Mouse (Mus musculus) heart, embryonic 12.5 days (tissue): Measurements from ENCODE around the gene 4930402F06Rik. TPM values are rescaled to one million over a fixed set of nuclear protein-coding genes. Genes with fewer than 3 reads are reported as not detected.
A peak's percentile ranks its signal among the peaks of the same experiment; 100 is the strongest.

ENCODE experiments used
- ATAC-seq: fragments of 200-750 bp; cut with Nextera tagmentation; 2 replicates; pipeline ENCODE4 v1.8.0; 2017; ENCODE audit warnings: moderate TSS enrichment, moderate library complexity; ENCODE audit not compliant: insufficient number of reproducible peaks, low FRiP score
- H3K27ac ChIP-seq: fragments of 300-500 bp; sonication (generic); 2 replicates; pipeline ENCODE4 v1.5.1; 2016; ENCODE audit warnings: mild to moderate bottlenecking, moderate library complexity; ENCODE audit not compliant: poor library complexity, severe bottlenecking
- H3K27me3 ChIP-seq: fragments of 300-500 bp; sonication (generic); replicated peaks from 2 replicates; pipeline ENCODE4 v1.6.1; 2016; ENCODE audit warnings: mild to moderate bottlenecking, moderate library complexity
- H3K36me3 ChIP-seq: fragments of 300-500 bp; sonication (generic); 2 replicates; pipeline ENCODE4 v1.6.1; 2016; ENCODE audit warnings: mild to moderate bottlenecking, moderate library complexity
- H3K4me1 ChIP-seq: fragments of 300-500 bp; sonication (generic); replicated peaks from 2 replicates; pipeline ENCODE4 v1.6.1; 2016; ENCODE audit warnings: mild to moderate bottlenecking
- H3K4me2 ChIP-seq: fragments of 300-500 bp; sonication (generic); 2 replicates; pipeline ENCODE4 v1.6.1; 2016; ENCODE audit warnings: mild to moderate bottlenecking, moderate library complexity
- H3K4me3 ChIP-seq: fragments of 300-500 bp; sonication (generic); 2 replicates; pipeline ENCODE4 v1.5.1; 2016; ENCODE audit warnings: mild to moderate bottlenecking
- H3K9ac ChIP-seq: fragments of 300-500 bp; sonication (generic); 2 replicates; pipeline ENCODE4 v1.6.1; 2016; ENCODE audit warnings: mild to moderate bottlenecking, moderate library complexity
- H3K9me3 ChIP-seq: fragments of 300-500 bp; sonication (generic); replicated peaks from 2 replicates; pipeline ENCODE4 v1.6.1; 2016; ENCODE audit warnings: mild to moderate bottlenecking, moderate library complexity
- WGBS: fragments of 180-500 bp; shearing (Covaris S2); methylation state at CpG from one replicate; pipeline ENCODE4 v1.1.7; 2016; 5-methylcytosine and 5-hydroxymethylcytosine counted together
- polyA plus RNA-seq: library from polyadenylated mRNA; unstranded; fragments of >200 nt; fragmentation: Nextera tagmentation; extraction: Ambion mirVana; gene quantifications from 2 replicates; pipeline ENCODE4 v1.2.1, GENCODE M21; 2016

4930402F06Rik gene
- polyA plus RNA-seq, 1 experiment from 2014 or later: not detected

- 21% methylated on average over 1 of the region's 1 CpGs for WGBS
- peaks cover 8% of the 10 kb centered on the region for H3K9me3 ChIP-seq
- H3K9ac ChIP-seq: no peak overlapping the region
- ATAC-seq: no peak
- H3K36me3 ChIP-seq: peaks cover 39% of the 10 kb centered on the region
- H3K4me2 ChIP-seq: no peak overlapping the region
- H3K4me3 ChIP-seq: no peak overlapping the region
- H3K4me1 ChIP-seq: peaks cover 17% of the 10 kb centered on the region
- no peak overlapping the region for H3K27ac ChIP-seq
- no peaks in the 10 kb centered on the region for H3K27me3 ChIP-seq
Observed at GRCm38 (mm10) chr2:35417231-35417630, 20.3 kb upstream of the 4930402F06Rik start.

GRCm38 (mm10) chr2:35416473-35416872 is 19.5 kb upstream of the 4930402F06Rik start:
- no peak for ATAC-seq
- Histone ChIP-seq H3K4me2 (no peak overlapping the region), H3K4me3 (no peak overlapping the region), H3K27ac (no peak overlapping the region), H3K9ac (no peak overlapping the region), H3K27me3 (no peaks in the 10 kb centered on the region), H3K36me3 (peaks cover 37% of the 10 kb centered on the region), H3K9me3 (peaks cover 8% of the 10 kb centered on the region), H3K4me1 (peaks cover 21% of the 10 kb centered on the region)
- 82% methylated on average over 6 of the region's 6 CpGs for WGBS

- 98% methylated on average over 3 of the region's 3 CpGs for WGBS
- ATAC-seq: no peak
Observed at GRCm38 (mm10) chr2:35412810-35413209, 15.8 kb upstream of the 4930402F06Rik start.

GRCm38 (mm10) chr2:35412246-35412645 is 15.3 kb upstream of the 4930402F06Rik start:
- Histone ChIP-seq H3K4me3 (no peak overlapping the region), H3K27ac (no peak overlapping the region), H3K36me3 (peaks cover 45% of the 10 kb centered on the region), H3K9ac (no peak overlapping the region), H3K9me3 (no peaks in the 10 kb centered on the region), H3K4me2 (no peak overlapping the region), H3K4me1 (peaks cover 42% of the 10 kb centered on the region), H3K27me3 (no peaks in the 10 kb centered on the region)
- ATAC-seq: no peak
- WGBS: 81% methylated on average over 2 of the region's 2 CpGs

More at GRCm38 (mm10) chr2:35412810-35413209, 15.8 kb upstream of the 4930402F06Rik start:
- H3K4me3 ChIP-seq: no peak overlapping the region
- H3K27ac ChIP-seq: peak overlapping the region; percentile 58; the same call in 1 of the 2 replicates
- H3K36me3 ChIP-seq: peaks cover 39% of the 10 kb centered on the region
- H3K4me2 ChIP-seq: no peak overlapping the region
- H3K27me3 ChIP-seq: no peaks in the 10 kb centered on the region
- no peaks in the 10 kb centered on the region for H3K9me3 ChIP-seq
- peaks cover 43% of the 10 kb centered on the region for H3K4me1 ChIP-seq
- H3K9ac ChIP-seq: no peak overlapping the region

GRCm38 (mm10) chr2:35411640-35412190 is 14.7 kb upstream of the 4930402F06Rik start:
- H3K27me3 ChIP-seq: no peaks in the 10 kb centered on the region
- peaks cover 36% of the 10 kb centered on the region for H3K4me1 ChIP-seq
- H3K9me3 ChIP-seq: no peaks in the 10 kb centered on the region
- H3K4me3 ChIP-seq: no peak overlapping the region
- no peak for ATAC-seq
- H3K27ac ChIP-seq: no peak overlapping the region; the same call in 1 of the 2 replicates
- peaks cover 50% of the 10 kb centered on the region for H3K36me3 ChIP-seq
- no peak overlapping the region for H3K4me2 ChIP-seq
- 63% methylated on average over 10 of the region's 10 CpGs for WGBS
- no peak overlapping the region for H3K9ac ChIP-seq

GRCm38 (mm10) chr2:35409466-35409865 is 12.5 kb upstream of the 4930402F06Rik start:
- Histone ChIP-seq H3K4me2 (no peak overlapping the region), H3K27me3 (no peaks in the 10 kb centered on the region), H3K4me1 (peaks cover 36% of the 10 kb centered on the region), H3K27ac (no peak overlapping the region), H3K36me3 (peaks cover 66% of the 10 kb centered on the region), H3K4me3 (no peak overlapping the region), H3K9ac (no peak overlapping the region), H3K9me3 (no peaks in the 10 kb centered on the region)
- 79% methylated on average over 6 of the region's 6 CpGs for WGBS
- ATAC-seq: no peak

GRCm38 (mm10) chr2:35408409-35409110 is 11.6 kb upstream of the 4930402F06Rik start:
- 0 out of 2 replicates have a peak, but pooled peaks have one; percentile 13 for ATAC-seq
- Histone ChIP-seq H3K9ac (no peak overlapping the region), H3K36me3 (peaks cover 72% of the 10 kb centered on the region)

GRCm38 (mm10) chr2:35407878-35408277 is 10.9 kb upstream of the 4930402F06Rik start:
- WGBS: 68% methylated on average over 7 of the region's 7 CpGs
- H3K4me1 ChIP-seq: peaks cover 29% of the 10 kb centered on the region
- no peak overlapping the region for H3K4me3 ChIP-seq
- no peak overlapping the region for H3K27ac ChIP-seq
- ATAC-seq: no peak
- no peak overlapping the region for H3K9ac ChIP-seq
- peaks cover 72% of the 10 kb centered on the region for H3K36me3 ChIP-seq
- no peaks in the 10 kb centered on the region for H3K9me3 ChIP-seq
- H3K27me3 ChIP-seq: no peaks in the 10 kb centered on the region
- H3K4me2 ChIP-seq: no peak overlapping the region

More at GRCm38 (mm10) chr2:35408409-35409110, 11.6 kb upstream of the 4930402F06Rik start:
- no peaks in the 10 kb centered on the region for H3K27me3 ChIP-seq
- H3K27ac ChIP-seq: peak overlapping the region; percentile 55
- H3K4me1 ChIP-seq: peaks cover 32% of the 10 kb centered on the region
- H3K9me3 ChIP-seq: no peaks in the 10 kb centered on the region
- H3K4me3 ChIP-seq: no peak overlapping the region
- 57% methylated on average over 5 of the region's 5 CpGs for WGBS
- no peak overlapping the region for H3K4me2 ChIP-seq

- Histone ChIP-seq H3K27me3 (no peaks in the 10 kb centered on the region), H3K27ac (no peak overlapping the region; the same call in 1 of the 2 replicates), H3K4me3 (no peak overlapping the region), H3K4me1 (peaks cover 29% of the 10 kb centered on the region), H3K4me2 (no peak overlapping the region), H3K36me3 (peaks cover 76% of the 10 kb centered on the region), H3K9me3 (no peaks in the 10 kb centered on the region), H3K9ac (no peak overlapping the region)
- no peak for ATAC-seq
- 86% methylated on average over 6 of the region's 6 CpGs for WGBS
Observed at GRCm38 (mm10) chr2:35407266-35407665, 10.3 kb upstream of the 4930402F06Rik start.

GRCm38 (mm10) chr2:35406611-35407010 is 9.6 kb upstream of the 4930402F06Rik start:
- no peak overlapping the region for H3K9ac ChIP-seq
- 65% methylated on average over 1 of the region's 1 CpGs for WGBS
- H3K4me1 ChIP-seq: peaks cover 26% of the 10 kb centered on the region
- H3K36me3 ChIP-seq: peaks cover 74% of the 10 kb centered on the region
- no peaks in the 10 kb centered on the region for H3K27me3 ChIP-seq
- H3K4me3 ChIP-seq: no peak overlapping the region
- no peak overlapping the region for H3K27ac ChIP-seq
- ATAC-seq: no peak
- no peak overlapping the region for H3K4me2 ChIP-seq
- H3K9me3 ChIP-seq: no peaks in the 10 kb centered on the region

- no peak overlapping the region for H3K4me3 ChIP-seq
- H3K27ac ChIP-seq: no peak overlapping the region
- no peaks in the 10 kb centered on the region for H3K9me3 ChIP-seq
- no peak overlapping the region for H3K4me2 ChIP-seq
- 0 out of 2 replicates have a peak, but pooled peaks cover 7% of the 10 kb centered on the region for H3K4me1 ChIP-seq
- H3K36me3 ChIP-seq: peaks cover 46% of the 10 kb centered on the region
- no peak for ATAC-seq
- H3K9ac ChIP-seq: no peak overlapping the region
- WGBS: 89% methylated on average over 16 of the region's 16 CpGs
- H3K27me3 ChIP-seq: no peaks in the 10 kb centered on the region
Observed at GRCm38 (mm10) chr2:35402391-35402790, 5.4 kb upstream of the 4930402F06Rik start.
